Mouse (Mus musculus) liver, embryonic 11.5 days (tissue): ENCODE measurements at regions not wholly inside any gene's neighbourhood (a gene's known extent, or its start where the extent isn't known, plus 50 kb on each side); places are given as distances from the start of the nearest gene placed in this dataset.

Experiments
- ATAC-seq: fragments of 200-750 bp; cut with Nextera tagmentation; replicated peaks from 2 replicates; pipeline ENCODE4 v1.8.0; 2017; ENCODE audit warnings: moderate number of reproducible peaks, mild to moderate bottlenecking, moderate TSS enrichment, moderate library complexity; ENCODE audit not compliant: low FRiP score
- DNase-seq: peaks from one replicate; pipeline ENCODE4 v3.0.0-alpha.2; 2017; ENCODE audit warnings: low spot score
- H3K27ac ChIP-seq: fragments of 300-500 bp; sonication (generic); 2 replicates; pipeline ENCODE4 v1.5.1; 2014; ENCODE audit warnings: mild to moderate bottlenecking, low read depth, low read length, control low read depth
- H3K27me3 ChIP-seq: fragments of 300-500 bp; sonication (generic); replicated peaks from 2 replicates; pipeline ENCODE4 v1.6.1; 2014; ENCODE audit warnings: low read length, mixed read lengths; ENCODE audit not compliant: control insufficient read depth, insufficient read depth
- H3K36me3 ChIP-seq: fragments of 300-500 bp; sonication (generic); 2 replicates; pipeline ENCODE4 v1.6.1; 2014; ENCODE audit warnings: mild to moderate bottlenecking, low read length, moderate library complexity, mixed read lengths; ENCODE audit not compliant: control insufficient read depth, insufficient read depth
- H3K4me1 ChIP-seq: fragments of 300-500 bp; sonication (generic); replicated peaks from 2 replicates; pipeline ENCODE4 v1.6.1; 2014; ENCODE audit warnings: low read length, mixed read lengths; ENCODE audit not compliant: control insufficient read depth, insufficient read depth
- H3K4me2 ChIP-seq: fragments of 300-500 bp; sonication (generic); 2 replicates; pipeline ENCODE4 v1.6.1; 2014; ENCODE audit warnings: mild to moderate bottlenecking, control low read depth, moderate library complexity
- H3K4me3 ChIP-seq: fragments of 300-500 bp; sonication (generic); 2 replicates; pipeline ENCODE4 v1.5.1; 2014; ENCODE audit warnings: low read depth, low read length, control low read depth
- H3K9ac ChIP-seq: fragments of 300-500 bp; sonication (generic); 2 replicates; pipeline ENCODE4 v1.6.1; 2014; ENCODE audit warnings: low read depth, low read length, control low read depth
- H3K9me3 ChIP-seq: fragments of 300-500 bp; sonication (generic); 2 replicates; pipeline ENCODE4 v1.6.1; 2016; ENCODE audit warnings: low read length, inconsistent platforms, mixed read lengths; ENCODE audit not compliant: control insufficient read depth
- WGBS: fragments of 180-500 bp; shearing (Covaris S2); extraction: QIAGEN DNeasy Blood & Tissue Kit; methylation state at CpG from one replicate; pipeline ENCODE4 v1.1.7; 2014; 5-methylcytosine and 5-hydroxymethylcytosine counted together

DNA sequence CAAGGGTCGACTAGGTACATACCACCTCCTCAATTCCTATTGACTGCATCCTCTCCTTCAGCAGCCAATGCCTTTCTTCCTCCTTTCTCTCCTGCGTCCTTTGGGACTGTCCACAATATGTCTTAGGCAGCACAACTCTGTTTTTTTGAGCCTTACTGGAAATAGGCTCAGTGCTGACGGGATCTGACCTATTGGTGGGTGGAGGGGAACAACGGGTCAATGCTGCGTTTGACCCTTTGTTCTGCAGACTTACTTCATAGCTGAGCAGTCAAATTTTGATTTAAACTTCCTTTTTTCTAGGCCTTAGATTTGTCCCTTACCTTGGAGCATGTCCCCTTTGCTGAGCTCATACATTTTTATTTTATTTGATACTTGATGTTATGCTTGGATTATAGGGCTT is 103.4 kb downstream of the Gm10295 start:
- WGBS = 73% methylated on average over 5 of the region's 5 CpGs
- H3K27ac ChIP-seq = no peak overlapping the region

GRCm38 (mm10) chr7:71242379-71242911 is 108.8 kb downstream of the Gm10295 start:
- ATAC-seq (0 out of 2 replicates have a peak, but pooled peaks have one; percentile 18), DNase-seq (no peak)
- Histone ChIP-seq H3K27ac (no peak overlapping the region), H3K36me3 (no peaks in the 10 kb centered on the region), H3K4me3 (no peak overlapping the region), H3K9me3 (no peaks in the 10 kb centered on the region), H3K9ac (no peak overlapping the region), H3K27me3 (no peaks in the 10 kb centered on the region), H3K4me2 (no peak overlapping the region), H3K4me1 (no peaks in the 10 kb centered on the region)
- 34% methylated on average over 2 of the region's 2 CpGs for WGBS

More for the DNA sequence above, 103.4 kb downstream of the Gm10295 start:
- ATAC-seq = no peak
- H3K9ac ChIP-seq = no peak overlapping the region
- no peaks in the 10 kb centered on the region for H3K27me3 ChIP-seq
- no peaks in the 10 kb centered on the region for H3K9me3 ChIP-seq
- no peak overlapping the region for H3K4me3 ChIP-seq
- no peak for DNase-seq
- H3K4me2 ChIP-seq = no peak overlapping the region
- no peaks in the 10 kb centered on the region for H3K4me1 ChIP-seq
- no peaks in the 10 kb centered on the region for H3K36me3 ChIP-seq

- H3K4me3 ChIP-seq = no peak overlapping the region
- no peak for ATAC-seq
- H3K9ac ChIP-seq = no peak overlapping the region
- H3K36me3 ChIP-seq = no peaks in the 10 kb centered on the region
- no peaks in the 10 kb centered on the region for H3K4me1 ChIP-seq
- 71% methylated on average over 3 of the region's 3 CpGs for WGBS
- no peaks in the 10 kb centered on the region for H3K9me3 ChIP-seq
- DNase-seq = no peak
- no peak overlapping the region for H3K27ac ChIP-seq
- H3K27me3 ChIP-seq = no peaks in the 10 kb centered on the region
- H3K4me2 ChIP-seq = no peak overlapping the region
These were observed 112.1 kb downstream of the Gm10295 start for GRCm38 (mm10) chr7:71239207-71239606.

- Histone ChIP-seq H3K27ac (no peak overlapping the region), H3K9me3 (no peaks in the 10 kb centered on the region), H3K4me1 (no peaks in the 10 kb centered on the region; the same call in 1 of the 2 replicates), H3K9ac (no peak overlapping the region), H3K4me2 (no peak overlapping the region), H3K27me3 (no peaks in the 10 kb centered on the region), H3K4me3 (no peak overlapping the region), H3K36me3 (no peaks in the 10 kb centered on the region)
- DNase-seq (no peak), ATAC-seq (no peak)
- WGBS = 35% methylated on average over 1 of the region's 1 CpGs
These were observed 115.0 kb downstream of the Gm10295 start for GRCm38 (mm10) chr7:71236334-71236733.

GRCm38 (mm10) chr7:71234176-71234769 is 117.0 kb downstream of the Gm10295 start:
- DNase-seq (no peak), ATAC-seq (no peak)
- Histone ChIP-seq H3K4me1 (peaks cover 3% of the 10 kb centered on the region; the same call in 1 of the 2 replicates), H3K4me2 (no peak overlapping the region), H3K4me3 (no peak overlapping the region), H3K27ac (no peak overlapping the region), H3K27me3 (no peaks in the 10 kb centered on the region), H3K9ac (no peak overlapping the region), H3K36me3 (no peaks in the 10 kb centered on the region), H3K9me3 (no peaks in the 10 kb centered on the region)
- WGBS = 72% methylated on average over 5 of the region's 5 CpGs

GRCm38 (mm10) chr7:71232821-71233815 is 118.2 kb downstream of the Gm10295 start:
- Histone ChIP-seq H3K9me3 (no peaks in the 10 kb centered on the region), H3K27ac (no peak overlapping the region; the same call in 1 of the 2 replicates), H3K9ac (no peak overlapping the region), H3K4me2 (no peak overlapping the region), H3K4me3 (no peak overlapping the region), H3K36me3 (no peaks in the 10 kb centered on the region), H3K27me3 (no peaks in the 10 kb centered on the region), H3K4me1 (peaks cover 3% of the 10 kb centered on the region; the same call in 1 of the 2 replicates)
- no peak for DNase-seq
- ATAC-seq = no peak
- WGBS = 65% methylated on average over 8 of the region's 8 CpGs

- no peak overlapping the region for H3K27ac ChIP-seq
- H3K36me3 ChIP-seq = no peaks in the 10 kb centered on the region
- no peak overlapping the region for H3K9ac ChIP-seq
- no peak overlapping the region for H3K4me3 ChIP-seq
- H3K4me1 ChIP-seq = peaks cover 3% of the 10 kb centered on the region; the same call in 1 of the 2 replicates
- 55% methylated on average over 4 of the region's 4 CpGs for WGBS
- DNase-seq (no peak), ATAC-seq (no peak)
- no peaks in the 10 kb centered on the region for H3K9me3 ChIP-seq
- H3K27me3 ChIP-seq = no peaks in the 10 kb centered on the region
- no peak overlapping the region for H3K4me2 ChIP-seq
These were observed 120.3 kb downstream of the Gm10295 start for GRCm38 (mm10) chr7:71230901-71231477.

DNA sequence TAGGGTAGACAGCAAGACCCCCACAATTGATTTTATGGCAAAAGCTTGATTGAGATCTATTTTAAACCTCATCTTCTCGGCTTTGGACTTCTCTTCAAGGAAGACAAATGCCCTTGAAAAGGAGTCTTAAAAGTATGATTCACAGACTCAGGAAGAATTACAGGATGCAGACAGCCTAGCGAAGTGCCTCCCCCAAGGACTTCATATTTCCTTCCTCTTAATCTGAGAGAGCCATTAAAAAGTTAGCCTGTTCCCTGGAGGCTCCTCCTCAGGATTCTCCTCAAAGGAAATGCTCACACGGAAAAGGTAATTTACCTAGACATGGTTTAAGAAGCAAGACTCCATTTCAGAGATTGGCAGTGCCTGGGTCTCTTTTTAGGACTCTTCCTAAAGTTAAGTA is 122.1 kb downstream of the Gm10295 start:
- H3K9ac ChIP-seq = no peak overlapping the region
- H3K27me3 ChIP-seq = no peaks in the 10 kb centered on the region
- H3K4me2 ChIP-seq = no peak overlapping the region
- H3K4me1 ChIP-seq = peaks cover 3% of the 10 kb centered on the region; the same call in 1 of the 2 replicates
- H3K9me3 ChIP-seq = no peaks in the 10 kb centered on the region
- H3K36me3 ChIP-seq = no peaks in the 10 kb centered on the region
- DNase-seq = no peak
- ATAC-seq = no peak
- no peak overlapping the region for H3K27ac ChIP-seq
- WGBS = 42% methylated on average over 3 of the region's 3 CpGs
- H3K4me3 ChIP-seq = no peak overlapping the region
